Mouse (Mus musculus) kidney, adult 2 months (tissue): ENCODE data around the gene Pigr. TPM values are rescaled to one million over a fixed set of nuclear protein-coding genes. Genes with fewer than 3 reads are reported as not detected.
A peak's percentile ranks its signal among the peaks of the same experiment; 100 is the strongest.

Experiments
- DNase-seq: peaks from one replicate; pipeline ENCODE4 v3.0.0; 2021
- H3K27ac ChIP-seq: fragments of 200-500 bp; 2 replicates; pipeline ENCODE4 v1.5.1; 2012; ENCODE audit warnings: low read depth, low read length, control low read depth, inconsistent platforms; ENCODE audit not compliant: insufficient read depth
- H3K27me3 ChIP-seq: fragments of 200-500 bp; replicated peaks from 2 replicates; pipeline ENCODE4 v1.6.1; 2012; ENCODE audit warnings: mild to moderate bottlenecking, moderate library complexity, low read length, inconsistent platforms; ENCODE audit not compliant: control insufficient read depth, insufficient read depth
- H3K36me3 ChIP-seq: fragments of 200-500 bp; 2 replicates; pipeline ENCODE4 v1.6.1; 2012; ENCODE audit warnings: mild to moderate bottlenecking, moderate library complexity, low read length, inconsistent platforms; ENCODE audit not compliant: control insufficient read depth, insufficient read depth
- H3K4me1 ChIP-seq: fragments of 200-500 bp; 2 replicates; pipeline ENCODE4 v1.6.1; 2011; ENCODE audit warnings: low read length; ENCODE audit not compliant: control insufficient read depth, insufficient read depth
- H3K4me3 ChIP-seq: fragments of 200-500 bp; 2 replicates; pipeline ENCODE4 v1.5.1; 2011; ENCODE audit warnings: mild to moderate bottlenecking, low read depth, low read length, control low read depth; ENCODE audit not compliant: insufficient read depth
- CTCF ChIP-seq: fragments of 200-500 bp; conservative IDR thresholded peaks from 2 replicates; pipeline ENCODE4 v1.5.1; 2011; ENCODE audit warnings: low read depth, mild to moderate bottlenecking, control low read depth, low read length, moderate library complexity, mixed read lengths; ENCODE audit not compliant: insufficient read depth, insufficient read length
- POLR2A ChIP-seq: fragments of 200-500 bp; IDR thresholded peaks from one replicate; pipeline ENCODE4 v1.6.1; 2011; ENCODE audit warnings: low read depth, low read length, control low read depth
- WGBS: fragments of 180-500 bp; shearing (Covaris S2); methylation state at CpG from one replicate; pipeline ENCODE4 v1.1.7; 2018; 5-methylcytosine and 5-hydroxymethylcytosine counted together
- polyA plus RNA-seq: library from polyadenylated mRNA; depleted of rRNA; stranded (reverse); fragments of >200 nt; gene quantifications from 2 replicates; pipeline ENCODE4 v1.2.3, GENCODE M21; 2012

The Pigr gene
- polyA plus RNA-seq, 1 experiment = 26.4 TPM

GRCm38 (mm10) chr1:130798037-130798436 is 28.4 kb upstream of the Pigr start:
- Histone ChIP-seq H3K4me1 (peaks cover 14% of the 10 kb centered on the region; the same call in 1 of the 2 replicates), H3K4me3 (no peak overlapping the region), H3K27me3 (no peaks in the 10 kb centered on the region), H3K27ac (peak overlapping the region; percentile 73), H3K36me3 (no peaks in the 10 kb centered on the region)
- DNase-seq = peak; percentile 77
- no peak for TF ChIP-seq POLR2A
- TF ChIP-seq CTCF = no peak
- WGBS = 31% methylated on average over 6 of the region's 6 CpGs

GRCm38 (mm10) chr1:130798551-130798950 is 27.9 kb upstream of the Pigr start:
- WGBS = 33% methylated on average over 3 of the region's 3 CpGs
- H3K4me1 ChIP-seq = peaks cover 14% of the 10 kb centered on the region; the same call in 1 of the 2 replicates
- H3K36me3 ChIP-seq = no peaks in the 10 kb centered on the region
- no peaks in the 10 kb centered on the region for H3K27me3 ChIP-seq
- H3K4me3 ChIP-seq = no peak overlapping the region
- no peak for TF ChIP-seq POLR2A
- TF ChIP-seq CTCF = no peak
- H3K27ac ChIP-seq = peak overlapping the region; percentile 73
- peak; percentile 69 for DNase-seq

- 90% methylated on average over 2 of the region's 2 CpGs for WGBS
- peaks cover 14% of the 10 kb centered on the region; the same call in 1 of the 2 replicates for H3K4me1 ChIP-seq
Observed at GRCm38 (mm10) chr1:130799399-130799798, 27.1 kb upstream of the Pigr start.

GRCm38 (mm10) chr1:130800602-130801001 is 25.9 kb upstream of the Pigr start, which contains the start of gene Fcamr:
Fcamr (plus strand) TSS chr1:130800902.
- WGBS = 88% methylated on average over 8 of the region's 8 CpGs
- no peak for TF ChIP-seq CTCF
- no peak for TF ChIP-seq POLR2A
- Histone ChIP-seq H3K36me3 (no peaks in the 10 kb centered on the region), H3K4me1 (peaks cover 14% of the 10 kb centered on the region; the same call in 1 of the 2 replicates), H3K27ac (no peak within 1 kb of the TSS), H3K27me3 (no peaks in the 10 kb centered on the region), H3K4me3 (no peak within 1 kb of the TSS)
- DNase-seq = no peak

More at GRCm38 (mm10) chr1:130799399-130799798, 27.1 kb upstream of the Pigr start:
- no peak for TF ChIP-seq CTCF
- no peak for TF ChIP-seq POLR2A
- H3K36me3 ChIP-seq = no peaks in the 10 kb centered on the region
- H3K27me3 ChIP-seq = no peaks in the 10 kb centered on the region
- no peak for DNase-seq
- no peak overlapping the region for H3K27ac ChIP-seq
- no peak overlapping the region for H3K4me3 ChIP-seq

GRCm38 (mm10) chr1:130801511-130801910 is 25.0 kb upstream of the Pigr start:
- TF ChIP-seq CTCF (no peak), POLR2A (no peak)
- WGBS = 84% methylated on average over 2 of the region's 2 CpGs
- no peak overlapping the region for H3K4me3 ChIP-seq
- no peaks in the 10 kb centered on the region for H3K36me3 ChIP-seq
- H3K4me1 ChIP-seq = peaks cover 14% of the 10 kb centered on the region; the same call in 1 of the 2 replicates
- H3K27ac ChIP-seq = no peak overlapping the region
- DNase-seq = no peak
- no peaks in the 10 kb centered on the region for H3K27me3 ChIP-seq

GRCm38 (mm10) chr1:130802976-130803375 is 23.5 kb upstream of the Pigr start:
- Histone ChIP-seq H3K27me3 (no peaks in the 10 kb centered on the region), H3K4me3 (no peak overlapping the region), H3K4me1 (peaks cover 6% of the 10 kb centered on the region; the same call in 1 of the 2 replicates), H3K36me3 (no peaks in the 10 kb centered on the region), H3K27ac (peak overlapping the region; percentile 55)
- WGBS = 33% methylated on average over 6 of the region's 6 CpGs
- TF ChIP-seq CTCF (no peak), POLR2A (no peak)
- DNase-seq = peak; percentile 71

- Histone ChIP-seq H3K4me1 (no peaks in the 10 kb centered on the region), H3K4me3 (no peak overlapping the region), H3K36me3 (no peaks in the 10 kb centered on the region), H3K27ac (peak overlapping the region; percentile 29; the same call in 1 of the 2 replicates), H3K27me3 (no peaks in the 10 kb centered on the region)
- WGBS = 51% methylated on average over 6 of the region's 6 CpGs
- no peak for DNase-seq
- no peak for TF ChIP-seq CTCF
- TF ChIP-seq POLR2A = no peak
Observed at GRCm38 (mm10) chr1:130804279-130804678, 22.2 kb upstream of the Pigr start.

GRCm38 (mm10) chr1:130810906-130811305 is 15.6 kb upstream of the Pigr start:
- no peak overlapping the region for H3K4me3 ChIP-seq
- DNase-seq = no peak
- H3K36me3 ChIP-seq = no peaks in the 10 kb centered on the region
- H3K27me3 ChIP-seq = no peaks in the 10 kb centered on the region
- H3K27ac ChIP-seq = no peak overlapping the region
- TF ChIP-seq POLR2A (no peak), CTCF (no peak)
- WGBS = 90% methylated on average over 3 of the region's 3 CpGs
- no peaks in the 10 kb centered on the region for H3K4me1 ChIP-seq
